Mouse (Mus musculus): ENCODE results near the gene Gm8082. TPM values are rescaled to one million over a fixed set of nuclear protein-coding genes. Genes with fewer than 3 reads are reported as not detected.
"Not testable (repeated sequence)": the region's sequence is repeated elsewhere in the genome, so short reads cannot be mapped to it uniquely, and the experiment has no call there.

Gene Gm8082
- not detected in 2 replicates for polyA plus RNA-seq (2015; fragmentation: Nextera tagmentation; extraction: Ambion mirVana)

DNA sequence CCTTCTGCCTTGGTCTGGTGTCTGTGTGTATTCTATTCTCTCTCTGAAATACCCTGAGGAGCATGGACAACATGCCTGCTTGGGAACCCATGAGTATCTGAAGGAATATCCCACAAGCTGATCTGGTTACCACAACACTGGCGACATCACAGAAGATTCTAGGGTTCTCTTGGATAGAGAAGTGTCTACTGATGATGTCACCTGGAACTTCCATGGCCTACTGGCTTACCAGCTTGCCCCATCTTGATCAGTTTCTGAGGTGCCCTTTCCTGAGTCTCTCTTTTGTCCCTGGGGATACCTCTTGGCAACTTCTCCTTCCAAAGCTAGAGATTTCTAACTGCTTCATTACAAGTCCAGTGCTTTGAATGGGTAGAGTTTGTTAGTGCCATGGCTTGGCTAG, at the start of gene Gm8082:
Gene Gm8082, minus strand, starts transcription at position 101 of the 400 bp plus-strand sequence.
- WGBS, result no CpG with 5 or more reads among the region's 1 CpGs
- not testable (repeated sequence) for H3K4me2 ChIP-seq; H3K4me1 ChIP-seq; H3K4me3 ChIP-seq; H3K9ac ChIP-seq; H3K27ac ChIP-seq; ATAC-seq (ENCODE audit: insufficient number of reproducible peaks, low FRiP score, low TSS enrichment, low read depth); H3K27me3 ChIP-seq; H3K9me3 ChIP-seq; H3K36me3 ChIP-seq

DNA sequence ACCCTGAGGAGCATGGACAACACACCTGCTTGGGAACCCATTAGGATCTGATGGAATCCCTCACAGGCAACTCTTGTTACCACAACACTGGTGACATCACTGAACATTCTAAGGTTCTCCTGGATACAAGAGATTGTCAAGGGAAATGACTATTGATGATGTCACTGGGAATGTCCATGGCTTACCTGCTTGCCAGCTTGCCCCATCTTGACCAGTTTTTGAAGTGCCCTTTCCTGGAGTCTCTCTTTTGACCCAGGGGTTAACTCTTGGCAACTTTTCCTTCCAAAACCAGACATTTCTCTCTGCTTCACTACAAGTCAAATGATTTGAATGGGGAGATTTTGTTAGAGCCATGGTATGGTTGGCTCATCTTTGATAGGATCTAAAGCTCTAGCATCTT, 22.1 kb upstream of the Gm8082 start, which contains the start of gene Gm10376:
Gene Gm10376, minus strand, starts transcription at position 101 of the 400 bp plus-strand sequence.
- not testable (repeated sequence) for H3K27ac ChIP-seq; H3K9ac ChIP-seq; H3K27me3 ChIP-seq; ATAC-seq (ENCODE audit: insufficient number of reproducible peaks, low FRiP score, low TSS enrichment, low read depth); H3K9me3 ChIP-seq; H3K4me3 ChIP-seq; H3K36me3 ChIP-seq; H3K4me2 ChIP-seq; H3K4me1 ChIP-seq

Other genes with a start within 250 kb of the Gm8082 start
- gene Gm3015, start 224.8 kb downstream of the Gm8082 start, polyA plus RNA-seq (2015; fragmentation: Nextera tagmentation; extraction: Ambion mirVana), result not detected in 2 replicates
- gene Gm10377, start 195.6 kb downstream of the Gm8082 start, polyA plus RNA-seq (2015; fragmentation: Nextera tagmentation; extraction: Ambion mirVana), result not detected in 2 replicates
- gene Gm21977, start 140.1 kb downstream of the Gm8082 start, polyA plus RNA-seq (2015; fragmentation: Nextera tagmentation; extraction: Ambion mirVana), result not detected in 2 replicates
- not detected in 2 replicates for gene Gm10376, start 22.0 kb upstream of the Gm8082 start, polyA plus RNA-seq (2015; fragmentation: Nextera tagmentation; extraction: Ambion mirVana)
- gene Gm8094, start 83.0 kb upstream of the Gm8082 start, polyA plus RNA-seq (2015; fragmentation: Nextera tagmentation; extraction: Ambion mirVana), result not detected in 2 replicates
- not detected in 2 replicates for gene Gm8104, start 107.0 kb upstream of the Gm8082 start, polyA plus RNA-seq (2015; fragmentation: Nextera tagmentation; extraction: Ambion mirVana)
- not detected in 2 replicates for gene Gm7233, start 186.2 kb upstream of the Gm8082 start, polyA plus RNA-seq (2015; fragmentation: Nextera tagmentation; extraction: Ambion mirVana)
- gene Gm8122, start 241.7 kb upstream of the Gm8082 start, polyA plus RNA-seq (2015; fragmentation: Nextera tagmentation; extraction: Ambion mirVana), result not detected in 2 replicates

Measured in limb, embryonic 15.5 days (tissue).